Mouse (Mus musculus): ENCODE measurements around the gene Baz2a. TPM values are rescaled to one million over a fixed set of nuclear protein-coding genes. Genes with fewer than 3 reads are reported as not detected.
"Not testable (repeated sequence)": the region's sequence is repeated elsewhere in the genome, so short reads cannot be mapped to it uniquely, and the experiment has no call there.

The Baz2a gene
- polyA plus RNA-seq, 1 experiment from 2014 or later: 16.2 TPM

DNA sequence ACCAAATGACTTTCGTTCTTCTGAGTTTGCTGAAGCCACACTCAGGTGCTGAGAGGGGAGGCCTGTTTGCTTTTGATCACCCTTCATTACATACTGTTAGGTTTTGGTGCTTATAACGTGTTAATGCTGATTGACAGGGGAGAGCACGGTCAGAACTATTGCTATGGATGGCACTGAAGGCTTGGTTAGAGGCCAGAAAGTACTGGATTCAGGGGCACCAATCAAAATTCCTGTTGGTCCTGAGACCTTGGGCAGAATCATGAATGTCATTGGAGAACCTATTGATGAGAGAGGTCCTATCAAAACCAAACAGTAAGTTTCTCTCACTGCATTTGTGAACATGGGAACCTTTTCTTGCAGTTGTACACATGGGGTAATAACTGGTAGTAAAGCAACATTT lies 7.2 kb upstream of the Baz2a start:
- H3K36me3 ChIP-seq: peaks cover 54% of the 10 kb centered on the region
- peak overlapping the region; percentile 96 for H3K4me3 ChIP-seq
- no peaks in the 10 kb centered on the region for H3K27me3 ChIP-seq (ENCODE audit: insufficient read depth, poor library complexity, severe bottlenecking)
- H3K4me1 ChIP-seq (replicated peaks): peaks cover 21% of the 10 kb centered on the region
- DNase-seq (ENCODE audit: low spot score): no peak
- no peaks in the 10 kb centered on the region for H3K9me3 ChIP-seq
- WGBS: 7% methylated on average over 3 of the region's 3 CpGs
- H3K27ac ChIP-seq: peak overlapping the region; percentile 98

GRCm38 (mm10) chr10:128086391-128086790 lies 5.0 kb upstream of the Baz2a start:
- 83% methylated on average over 6 of the region's 6 CpGs for WGBS
- H3K27ac ChIP-seq: no peak overlapping the region
- H3K27me3 ChIP-seq (ENCODE audit: insufficient read depth, poor library complexity, severe bottlenecking): no peaks in the 10 kb centered on the region
- no peak overlapping the region for H3K4me3 ChIP-seq
- no peaks in the 10 kb centered on the region for H3K9me3 ChIP-seq
- H3K4me1 ChIP-seq (replicated peaks): peaks cover 36% of the 10 kb centered on the region
- peak; percentile 24 for DNase-seq (ENCODE audit: low spot score)
- peaks cover 72% of the 10 kb centered on the region for H3K36me3 ChIP-seq

DNA sequence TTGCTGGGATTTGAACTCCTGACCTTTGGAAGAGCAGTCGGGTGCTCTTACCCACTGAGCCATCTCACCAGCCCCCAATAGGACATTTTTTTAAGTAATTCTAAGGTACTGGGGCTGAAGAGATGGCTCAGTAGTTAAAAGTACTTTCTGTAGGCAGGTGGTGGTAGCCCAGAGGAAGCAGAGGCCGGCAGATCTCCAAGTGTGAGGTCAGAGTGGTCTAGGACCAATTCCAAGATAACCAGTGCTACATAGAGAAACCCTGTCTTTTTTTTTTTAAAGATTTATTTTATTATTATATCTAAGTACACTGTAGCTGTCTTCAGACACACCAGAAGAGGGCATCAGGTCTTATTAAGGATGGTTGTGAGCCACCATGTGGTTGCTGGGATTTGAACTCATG lies 4.2 kb upstream of the Baz2a start:
- H3K27me3 ChIP-seq (ENCODE audit: insufficient read depth, poor library complexity, severe bottlenecking); H3K27ac ChIP-seq; DNase-seq (ENCODE audit: low spot score); H3K4me3 ChIP-seq; H3K9me3 ChIP-seq: not testable (repeated sequence)
- WGBS: 85% methylated on average over 2 of the region's 2 CpGs
- peaks cover 39% of the 10 kb centered on the region for H3K4me1 ChIP-seq (replicated peaks)
- H3K36me3 ChIP-seq: peaks cover 72% of the 10 kb centered on the region

DNA sequence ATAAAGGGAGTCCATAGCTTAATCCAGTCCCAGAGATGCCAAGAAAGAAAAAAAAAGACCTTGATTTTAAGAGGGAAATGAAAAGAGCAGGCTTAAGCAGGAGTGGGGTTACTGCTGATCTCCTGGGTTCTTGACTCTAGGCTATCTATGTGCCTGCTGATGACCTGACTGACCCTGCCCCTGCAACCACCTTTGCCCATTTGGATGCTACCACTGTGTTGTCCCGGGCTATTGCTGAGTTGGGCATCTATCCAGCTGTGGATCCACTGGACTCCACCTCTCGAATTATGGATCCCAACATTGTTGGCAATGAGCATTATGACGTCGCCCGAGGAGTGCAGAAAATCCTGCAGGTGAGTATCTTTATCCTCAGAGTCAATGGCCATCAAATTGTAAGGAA lies 3.2 kb upstream of the Baz2a start:
- H3K27me3 ChIP-seq (ENCODE audit: insufficient read depth, poor library complexity, severe bottlenecking): no peaks in the 10 kb centered on the region
- no peak for DNase-seq (ENCODE audit: low spot score)
- WGBS: 94% methylated on average over 5 of the region's 5 CpGs
- peaks cover 44% of the 10 kb centered on the region for H3K4me1 ChIP-seq (replicated peaks)
- H3K27ac ChIP-seq: no peak overlapping the region
- peaks cover 72% of the 10 kb centered on the region for H3K36me3 ChIP-seq
- H3K4me3 ChIP-seq: no peak overlapping the region
- H3K9me3 ChIP-seq: no peaks in the 10 kb centered on the region

GRCm38 (mm10) chr10:128089842-128090241 lies 1.5 kb upstream of the Baz2a start:
- peaks cover 61% of the 10 kb centered on the region for H3K36me3 ChIP-seq
- 83% methylated on average over 5 of the region's 5 CpGs for WGBS
- DNase-seq (ENCODE audit: low spot score): no peak

DNA sequence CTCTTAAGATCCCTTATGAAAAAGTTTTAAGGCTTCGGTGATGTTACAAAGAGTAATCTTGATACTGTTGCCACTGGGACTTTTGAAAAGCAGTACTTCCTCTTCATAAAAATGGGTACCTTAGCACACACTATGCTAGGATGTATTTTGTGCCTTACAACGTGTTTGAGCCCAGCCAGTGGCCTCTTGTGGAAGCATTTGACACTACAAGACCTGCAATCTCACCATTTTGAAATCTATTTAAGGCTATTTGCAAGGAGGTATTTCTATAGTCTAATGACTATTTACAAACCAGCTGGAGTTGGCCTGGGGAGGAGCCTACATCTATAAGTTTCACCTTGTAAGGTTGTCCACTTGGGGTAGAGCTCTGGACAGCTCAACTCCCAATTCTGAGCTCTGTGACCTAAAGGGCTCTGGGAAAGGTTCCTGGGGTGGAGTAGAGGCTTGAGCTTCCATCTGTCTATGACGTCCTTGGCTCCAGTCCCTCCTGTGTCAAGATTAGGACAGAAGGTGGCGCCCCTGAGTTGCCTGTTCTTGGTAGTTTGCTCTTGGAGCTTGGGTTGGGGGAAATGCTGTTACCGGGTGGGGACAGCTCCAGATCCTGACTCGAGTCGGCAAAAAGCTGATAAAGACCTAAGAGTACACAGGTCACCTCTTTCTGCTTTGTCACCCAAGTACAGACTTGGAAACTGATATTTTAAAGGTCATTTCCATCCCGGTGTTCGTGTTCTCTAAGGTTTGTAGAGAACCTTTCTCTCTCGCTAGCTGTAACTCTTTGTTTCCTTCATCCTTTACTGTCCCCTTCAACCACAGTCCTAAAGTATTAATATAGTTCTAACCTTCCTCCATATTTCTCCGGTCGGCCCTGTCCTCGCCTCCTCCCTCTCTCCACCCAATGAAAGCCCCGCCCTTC lies 470 bp upstream of the Baz2a start:
- DNase-seq (ENCODE audit: low spot score): peak; percentile 89
- peak overlapping the region; percentile 93 for H3K27ac ChIP-seq
- H3K4me1 ChIP-seq (replicated peaks): peaks cover 58% of the 10 kb centered on the region
- WGBS: 9% methylated on average over 14 of the region's 14 CpGs
- H3K27me3 ChIP-seq (ENCODE audit: insufficient read depth, poor library complexity, severe bottlenecking): no peaks in the 10 kb centered on the region
- H3K9me3 ChIP-seq: no peaks in the 10 kb centered on the region
- H3K4me3 ChIP-seq: peak overlapping the region; percentile 81
- peaks cover 50% of the 10 kb centered on the region for H3K36me3 ChIP-seq

More at GRCm38 (mm10) chr10:128089842-128090241, 1.5 kb upstream of the Baz2a start:
- Histone ChIP-seq H3K9me3 (no peaks in the 10 kb centered on the region), H3K4me3 (no peak overlapping the region), H3K4me1 (replicated peaks) (peaks cover 52% of the 10 kb centered on the region), H3K27ac (no peak overlapping the region), H3K27me3 (ENCODE audit: insufficient read depth, poor library complexity, severe bottlenecking) (no peaks in the 10 kb centered on the region)

DNA sequence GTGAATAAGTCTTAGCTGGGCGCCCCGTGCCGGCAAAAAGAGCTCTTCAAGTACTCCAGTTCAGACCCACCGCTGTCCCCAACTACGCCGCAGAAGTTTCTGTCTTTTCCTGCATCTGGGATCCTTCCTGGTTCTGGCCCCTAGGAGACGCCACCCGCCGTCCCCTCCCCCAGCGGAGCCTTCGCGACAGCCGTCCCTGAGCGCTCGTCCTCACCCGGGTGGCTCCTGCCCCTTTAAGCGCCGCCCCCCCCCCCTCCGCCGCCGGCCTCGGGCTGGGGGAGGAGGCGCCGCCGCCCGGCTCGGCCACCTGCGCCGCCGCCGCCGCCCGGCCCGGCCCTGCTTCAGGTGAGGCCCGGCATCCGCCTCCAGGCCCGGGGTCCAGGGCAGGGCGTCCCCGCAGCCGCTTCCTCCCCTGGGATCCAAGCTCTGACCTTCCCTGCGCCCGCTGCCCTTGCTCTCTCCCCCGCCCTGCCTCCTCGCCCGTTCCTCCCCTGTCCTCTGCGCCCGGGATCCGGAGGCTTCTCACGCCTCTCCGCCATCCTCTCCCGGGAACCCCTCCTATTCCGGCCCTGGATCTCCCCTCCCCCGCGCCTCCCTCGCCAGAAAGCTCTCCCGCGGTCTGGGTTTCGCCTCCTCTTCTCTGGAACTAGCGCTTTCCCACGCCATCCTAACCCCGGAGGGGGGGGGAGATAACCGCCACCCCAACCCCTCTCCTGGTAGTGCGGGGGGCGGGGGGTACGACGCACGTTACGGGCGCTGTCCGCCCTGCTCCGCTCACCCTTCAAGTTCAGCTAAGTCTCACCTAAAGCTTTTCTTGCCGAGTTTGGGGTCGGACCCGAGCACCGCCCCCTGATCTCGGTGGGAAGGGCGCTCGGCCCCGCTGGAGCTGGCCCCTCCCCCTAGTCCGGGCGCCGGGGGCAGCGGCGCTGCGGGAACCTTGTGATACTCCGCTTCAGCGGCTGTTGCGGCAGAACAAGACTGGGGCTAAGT lies 1.4 kb downstream of the Baz2a start:
- Histone ChIP-seq H3K27me3 (ENCODE audit: insufficient read depth, poor library complexity, severe bottlenecking) (no peaks in the 10 kb centered on the region), H3K4me3 (peak overlapping the region; percentile 81), H3K9me3 (no peaks in the 10 kb centered on the region), H3K36me3 (peaks cover 31% of the 10 kb centered on the region), H3K4me1 (replicated peaks) (peaks cover 70% of the 10 kb centered on the region), H3K27ac (peak overlapping the region; percentile 93)
- peak; percentile 82 for DNase-seq (ENCODE audit: low spot score)
- under 1% methylated on average over 87 of the region's 88 CpGs for WGBS

DNA sequence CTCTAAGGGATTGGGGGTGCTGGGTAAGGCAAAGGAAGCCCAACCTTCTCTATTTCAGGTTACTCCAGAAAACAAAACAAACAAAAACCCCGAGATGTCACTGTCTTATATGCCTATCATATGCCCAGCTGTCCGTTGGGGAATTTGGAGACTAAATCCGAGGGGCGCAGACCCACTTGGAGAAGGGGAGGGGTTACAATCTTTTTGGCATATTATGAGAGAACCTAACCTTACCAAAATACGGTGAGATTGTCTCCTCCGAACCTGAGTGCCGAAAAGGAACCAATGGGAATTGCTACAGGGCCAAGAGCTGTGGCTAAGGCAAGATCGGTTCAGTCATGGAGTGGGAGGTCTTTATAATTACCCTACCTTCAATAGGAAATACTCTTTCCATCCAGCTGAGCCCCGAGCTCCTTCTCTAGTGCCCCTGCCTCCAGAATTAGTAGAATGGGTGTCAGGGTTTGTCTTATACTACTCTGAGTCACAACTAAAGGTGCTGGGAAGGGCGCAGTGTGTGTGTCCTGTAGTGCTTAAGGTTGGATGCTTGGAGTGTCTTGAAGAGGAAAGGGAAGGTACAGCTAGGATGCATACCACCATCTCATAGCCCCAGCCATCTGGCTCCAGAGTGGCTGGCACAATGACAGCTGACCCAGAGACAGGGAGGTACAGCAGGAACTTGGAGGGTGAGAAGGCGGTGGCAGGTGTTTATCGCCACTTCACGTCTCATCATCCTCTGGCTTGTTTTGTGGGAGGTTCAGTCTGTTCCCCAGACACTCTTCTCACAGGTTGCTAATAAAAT lies 2.3 kb downstream of the Baz2a start:
- peaks cover 79% of the 10 kb centered on the region for H3K4me1 ChIP-seq (replicated peaks)
- no peaks in the 10 kb centered on the region for H3K9me3 ChIP-seq
- H3K4me3 ChIP-seq: peak overlapping the region; percentile 81
- WGBS: 25% methylated on average over 13 of the region's 13 CpGs
- H3K27me3 ChIP-seq (ENCODE audit: insufficient read depth, poor library complexity, severe bottlenecking): no peaks in the 10 kb centered on the region
- H3K27ac ChIP-seq: peak overlapping the region; percentile 93
- no peak for DNase-seq (ENCODE audit: low spot score)
- H3K36me3 ChIP-seq: peaks cover 23% of the 10 kb centered on the region

- peak overlapping the region; percentile 81 for H3K4me3 ChIP-seq
- no peaks in the 10 kb centered on the region for H3K9me3 ChIP-seq
- no peaks in the 10 kb centered on the region for H3K27me3 ChIP-seq (ENCODE audit: insufficient read depth, poor library complexity, severe bottlenecking)
- peak overlapping the region; percentile 93 for H3K27ac ChIP-seq
- DNase-seq (ENCODE audit: low spot score): peak; percentile 81
- WGBS: 11% methylated on average over 19 of the region's 19 CpGs
- peaks cover 79% of the 10 kb centered on the region for H3K4me1 ChIP-seq (replicated peaks)
- H3K36me3 ChIP-seq: peaks cover 15% of the 10 kb centered on the region
These were observed 3.1 kb downstream of the Baz2a start for GRCm38 (mm10) chr10:128094340-128094968.

GRCm38 (mm10) chr10:128095003-128095636 lies 3.7 kb downstream of the Baz2a start:
- H3K9me3 ChIP-seq: no peaks in the 10 kb centered on the region
- WGBS: 26% methylated on average over 9 of the region's 9 CpGs
- H3K4me1 ChIP-seq (replicated peaks): peaks cover 73% of the 10 kb centered on the region
- peak overlapping the region; percentile 93; the same call in 1 of the 2 replicates for H3K27ac ChIP-seq
- no peak for DNase-seq (ENCODE audit: low spot score)
- H3K27me3 ChIP-seq (ENCODE audit: insufficient read depth, poor library complexity, severe bottlenecking): no peaks in the 10 kb centered on the region
- peaks cover 10% of the 10 kb centered on the region for H3K36me3 ChIP-seq
- peak overlapping the region; percentile 81 for H3K4me3 ChIP-seq

DNA sequence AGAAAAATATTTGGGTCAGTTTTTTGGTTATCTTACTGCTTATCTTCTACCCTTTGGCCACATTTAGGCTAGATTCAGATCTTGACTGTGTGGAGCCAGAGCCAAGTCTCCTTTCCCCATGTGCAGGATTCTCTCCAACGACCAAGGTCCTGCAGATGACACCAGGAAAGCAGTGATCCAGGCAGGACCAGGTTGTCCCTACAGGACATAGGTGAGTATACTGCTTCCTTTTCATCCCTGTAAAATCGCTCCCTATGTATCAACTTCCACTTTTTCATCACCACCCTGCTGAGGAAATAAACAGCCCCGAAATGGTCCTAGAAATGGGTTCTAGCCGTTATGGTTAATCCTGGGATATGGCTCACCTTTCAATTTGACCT lies 4.9 kb downstream of the Baz2a start:
- WGBS: 21% methylated on average over 4 of the region's 4 CpGs
- H3K27me3 ChIP-seq (ENCODE audit: insufficient read depth, poor library complexity, severe bottlenecking): no peaks in the 10 kb centered on the region
- DNase-seq (ENCODE audit: low spot score): no peak
- peak overlapping the region; percentile 98 for H3K4me3 ChIP-seq
- peaks cover 65% of the 10 kb centered on the region for H3K4me1 ChIP-seq (replicated peaks)
- H3K9me3 ChIP-seq: no peaks in the 10 kb centered on the region
- H3K27ac ChIP-seq: peak overlapping the region; percentile 96
- H3K36me3 ChIP-seq: peaks cover 8% of the 10 kb centered on the region; the same call in 1 of the 2 replicates
